Mouse (Mus musculus): ENCODE results near the gene Dscam.
A peak's percentile ranks its signal among the peaks of the same experiment; 100 is the strongest.

Dscam gene

GRCm38 (mm10) chr16:97103046-97103445 is 67.5 kb downstream of the Dscam start:
- DNase-seq: no peak

- no peak for DNase-seq
Observed at GRCm38 (mm10) chr16:97100091-97100490, 70.5 kb downstream of the Dscam start.

- DNase-seq: no peak
Observed at GRCm38 (mm10) chr16:97098508-97098907, 72.0 kb downstream of the Dscam start.

- DNase-seq: no peak
Observed at GRCm38 (mm10) chr16:97096709-97097108, 73.8 kb downstream of the Dscam start.

- DNase-seq: no peak
Observed at GRCm38 (mm10) chr16:97095496-97095895, 75.1 kb downstream of the Dscam start.

GRCm38 (mm10) chr16:97089339-97089738 is 81.2 kb downstream of the Dscam start:
- no peak for DNase-seq

GRCm38 (mm10) chr16:97083694-97084093 is 86.9 kb downstream of the Dscam start:
- no peak for DNase-seq

GRCm38 (mm10) chr16:97075920-97076572 is 94.5 kb downstream of the Dscam start:
- DNase-seq: peak in 1 of 2 experiments; percentile 3

GRCm38 (mm10) chr16:97075137-97075902 is 95.2 kb downstream of the Dscam start:
- no peak for DNase-seq

GRCm38 (mm10) chr16:97073847-97074246 is 96.7 kb downstream of the Dscam start:
- no peak for DNase-seq

- no peak for DNase-seq
Observed at GRCm38 (mm10) chr16:97072624-97073023, 97.9 kb downstream of the Dscam start.

GRCm38 (mm10) chr16:97066856-97067255 is 103.7 kb downstream of the Dscam start:
- DNase-seq: no peak

GRCm38 (mm10) chr16:97062207-97062606 is 108.3 kb downstream of the Dscam start:
- DNase-seq: no peak

- DNase-seq: no peak
Observed at GRCm38 (mm10) chr16:97061390-97061789, 109.2 kb downstream of the Dscam start.

- DNase-seq: no peak
Observed at GRCm38 (mm10) chr16:97060736-97061135, 109.8 kb downstream of the Dscam start.

GRCm38 (mm10) chr16:97060276-97060675 is 110.3 kb downstream of the Dscam start:
- DNase-seq: no peak

- no peak for DNase-seq
Observed at GRCm38 (mm10) chr16:97035271-97035670, 135.3 kb downstream of the Dscam start.

GRCm38 (mm10) chr16:97033540-97034058 is 137.0 kb downstream of the Dscam start:
- DNase-seq: no peak

GRCm38 (mm10) chr16:97027701-97028100 is 142.9 kb downstream of the Dscam start:
- peak in 1 of 2 experiments; percentile 5 for DNase-seq

- DNase-seq: no peak
Observed at GRCm38 (mm10) chr16:97026803-97027202, 143.7 kb downstream of the Dscam start.

GRCm38 (mm10) chr16:97024406-97024805 is 146.1 kb downstream of the Dscam start:
- DNase-seq: no peak

GRCm38 (mm10) chr16:97021496-97021895 is 149.1 kb downstream of the Dscam start:
- no peak for DNase-seq

- no peak for DNase-seq
Observed at GRCm38 (mm10) chr16:97018304-97018703, 152.2 kb downstream of the Dscam start.

GRCm38 (mm10) chr16:97017171-97017738 is 153.3 kb downstream of the Dscam start:
- no peak for DNase-seq
